Mouse (Mus musculus) liver, embryonic 15.5 days (tissue): Measurements from ENCODE around the gene Mogat2. TPM values are rescaled to one million over a fixed set of nuclear protein-coding genes. Genes with fewer than 3 reads are reported as not detected.
A peak's percentile ranks its signal among the peaks of the same experiment; 100 is the strongest.

Source experiments
- ATAC-seq: fragments of 200-750 bp; cut with Nextera tagmentation; 2 replicates; pipeline ENCODE4 v1.8.0; 2017; ENCODE audit warnings: moderate number of reproducible peaks, mild to moderate bottlenecking, moderate library complexity; ENCODE audit not compliant: insufficient read depth
- H3K27ac ChIP-seq: fragments of 300-500 bp; sonication (generic); replicated peaks from 2 replicates; pipeline ENCODE4 v1.5.1; 2015; ENCODE audit warnings: mild to moderate bottlenecking, inconsistent platforms
- H3K27me3 ChIP-seq: fragments of 300-500 bp; sonication (generic); 2 replicates; pipeline ENCODE4 v1.6.1; 2015; ENCODE audit warnings: mild to moderate bottlenecking, inconsistent platforms
- H3K36me3 ChIP-seq: fragments of 300-500 bp; sonication (generic); replicated peaks from 2 replicates; pipeline ENCODE4 v1.6.1; 2015; ENCODE audit warnings: moderate library complexity, mild to moderate bottlenecking, inconsistent platforms
- H3K4me1 ChIP-seq: fragments of 300-500 bp; sonication (generic); replicated peaks from 2 replicates; pipeline ENCODE4 v1.6.1; 2015; ENCODE audit warnings: inconsistent platforms
- H3K4me2 ChIP-seq: fragments of 300-500 bp; sonication (generic); 2 replicates; pipeline ENCODE4 v1.6.1; 2015; ENCODE audit warnings: moderate library complexity, mild to moderate bottlenecking, inconsistent platforms
- H3K4me3 ChIP-seq: fragments of 300-500 bp; sonication (generic); replicated peaks from 2 replicates; pipeline ENCODE4 v1.5.1; 2015; ENCODE audit warnings: mild to moderate bottlenecking, inconsistent platforms
- H3K9ac ChIP-seq: fragments of 300-500 bp; sonication (generic); 2 replicates; pipeline ENCODE4 v1.6.1; 2015; ENCODE audit warnings: moderate library complexity, mild to moderate bottlenecking, inconsistent platforms
- H3K9me3 ChIP-seq: fragments of 300-500 bp; sonication (generic); replicated peaks from 2 replicates; pipeline ENCODE4 v1.6.1; 2016; ENCODE audit warnings: inconsistent platforms
- WGBS: fragments of 180-500 bp; shearing (Covaris S2); methylation state at CpG from one replicate; pipeline ENCODE4 v1.1.7; 2015; ENCODE audit warnings: mixed read lengths; ENCODE audit not compliant: insufficient replicate concordance; 5-methylcytosine and 5-hydroxymethylcytosine counted together
- polyA plus RNA-seq: library from polyadenylated mRNA; unstranded; fragments of >200 nt; fragmentation: Nextera tagmentation; extraction: Ambion mirVana; gene quantifications from 2 replicates; pipeline ENCODE4 v1.2.1, GENCODE M21; 2015

Mogat2 gene
- polyA plus RNA-seq, 1 experiment from 2014 or later: 30.7 TPM

DNA sequence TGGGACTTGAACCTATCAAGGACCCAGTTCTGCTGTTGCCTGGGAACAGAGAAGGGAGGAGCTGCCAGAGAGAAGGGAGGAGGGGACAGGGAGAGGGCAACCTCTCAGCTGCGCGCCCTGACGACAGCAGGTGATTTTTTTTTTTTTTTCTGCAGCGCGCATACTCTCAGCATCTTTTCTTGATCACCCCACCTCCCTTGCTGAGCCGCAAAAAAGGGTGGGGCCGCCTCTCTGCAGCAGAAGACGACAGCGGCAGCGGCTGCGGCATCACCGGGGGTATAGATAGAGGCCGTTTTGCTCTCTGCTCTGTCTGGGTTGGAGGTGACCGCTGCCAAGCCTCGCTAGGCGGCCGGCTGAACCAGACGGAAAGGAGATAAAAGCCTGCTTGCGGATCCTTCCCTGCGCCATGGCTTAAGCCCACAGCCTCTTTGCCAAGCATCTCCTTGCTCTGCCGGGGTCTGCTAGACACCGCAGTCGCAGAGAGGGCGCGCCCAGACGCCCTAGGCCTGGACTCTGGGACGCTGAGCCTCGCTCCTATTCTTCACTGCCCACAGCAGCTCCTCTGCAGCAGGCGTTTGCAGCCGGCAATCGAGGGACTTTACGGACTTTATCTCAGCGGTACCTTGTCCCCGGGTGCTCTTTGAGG is 29.0 kb upstream of the Mogat2 start, which contains the start of gene Map6:
Map6 (plus strand) TSS at position 197 of the 646 bp plus-strand sequence.
- Histone ChIP-seq H3K9ac (no peak within 1 kb of the TSS), H3K27me3 (peaks cover 73% of the 10 kb centered on the region)
- WGBS: under 1% methylated on average over 34 of the region's 34 CpGs

DNA sequence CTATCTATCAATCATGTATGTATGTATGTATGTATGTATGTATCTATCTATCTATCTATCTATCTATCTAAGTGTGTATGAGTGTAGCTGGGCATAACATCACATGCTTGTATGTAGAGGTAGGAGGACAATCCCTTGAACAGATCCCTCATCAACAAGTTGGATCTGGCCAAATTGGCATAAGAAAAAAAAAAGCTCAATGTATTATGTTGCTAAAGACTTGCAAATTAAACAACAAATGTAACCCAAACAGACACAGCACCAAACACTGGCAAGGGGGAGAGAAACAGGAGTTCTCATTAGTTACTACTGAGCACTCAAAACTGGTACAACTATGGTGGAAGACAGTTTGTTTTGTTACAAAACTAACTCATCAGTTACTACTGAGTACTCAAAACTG is 26.2 kb upstream of the Mogat2 start:
- Histone ChIP-seq H3K4me3 (no peak overlapping the region), H3K36me3 (no peaks in the 10 kb centered on the region), H3K27me3 (peaks cover 49% of the 10 kb centered on the region), H3K4me2 (no peak overlapping the region), H3K27ac (no peak overlapping the region), H3K4me1 (0 out of 2 replicates have a peak, but pooled peaks cover 5% of the 10 kb centered on the region), H3K9ac (no peak overlapping the region), H3K9me3 (no peaks in the 10 kb centered on the region)
- no peak for ATAC-seq

More for the DNA sequence above, 29.0 kb upstream of the Mogat2 start, which contains the start of gene Map6:
- Histone ChIP-seq H3K4me3 (peak within 1 kb of the TSS; percentile 36), H3K36me3 (no peaks in the 10 kb centered on the region), H3K27ac (no peak within 1 kb of the TSS), H3K4me1 (0 out of 2 replicates have a peak, but pooled peaks cover 5% of the 10 kb centered on the region), H3K4me2 (peak within 1 kb of the TSS; percentile 54), H3K9me3 (no peaks in the 10 kb centered on the region)
- ATAC-seq: no peak

DNA sequence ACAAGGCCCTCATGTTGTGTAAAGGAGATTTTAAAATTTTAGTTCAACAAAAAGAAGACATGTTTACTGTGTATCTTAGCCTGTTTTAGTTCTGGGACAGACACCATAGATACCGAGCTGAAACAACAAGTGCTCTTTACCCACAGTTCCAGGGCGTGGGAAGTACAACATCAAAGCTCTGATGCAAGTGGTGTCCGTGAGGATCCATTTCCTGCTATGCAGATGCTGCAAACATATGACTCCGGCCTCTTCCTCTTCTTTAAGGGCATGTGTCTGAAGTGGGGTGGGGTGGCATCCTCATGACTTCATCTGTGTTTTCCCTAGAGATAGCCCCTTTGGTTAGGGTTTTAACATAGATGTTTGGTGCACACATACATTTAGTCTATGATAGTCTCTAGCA is 25.1 kb upstream of the Mogat2 start:
- ATAC-seq: no peak
- WGBS: 23% methylated on average over 4 of the region's 4 CpGs
- Histone ChIP-seq H3K9me3 (no peaks in the 10 kb centered on the region), H3K9ac (no peak overlapping the region), H3K4me3 (no peak overlapping the region), H3K4me2 (no peak overlapping the region), H3K27ac (no peak overlapping the region), H3K27me3 (peaks cover 41% of the 10 kb centered on the region), H3K4me1 (0 out of 2 replicates have a peak, but pooled peaks cover 4% of the 10 kb centered on the region), H3K36me3 (no peaks in the 10 kb centered on the region)

DNA sequence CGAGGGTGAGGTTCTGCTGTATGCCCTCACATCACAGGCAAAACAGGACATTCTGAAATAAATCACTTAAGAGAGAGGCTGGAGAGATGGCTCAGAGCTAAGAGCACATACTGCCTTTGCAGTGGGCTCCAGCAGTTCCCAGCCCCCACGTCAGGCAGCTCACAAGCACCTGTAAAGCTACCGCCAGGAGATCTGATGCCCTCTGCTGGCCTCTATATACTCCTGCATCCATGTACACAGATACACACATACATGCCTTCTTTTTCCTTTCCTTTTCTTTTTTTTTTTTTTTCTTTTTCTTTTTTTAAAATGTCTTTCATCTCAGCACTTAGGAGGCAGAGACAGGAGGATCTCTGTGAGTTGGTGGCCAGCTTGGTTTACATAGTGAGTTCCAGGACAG is 23.5 kb upstream of the Mogat2 start:
- no peak overlapping the region for H3K9ac ChIP-seq
- no peaks in the 10 kb centered on the region for H3K9me3 ChIP-seq
- no peaks in the 10 kb centered on the region for H3K4me1 ChIP-seq
- no peak for ATAC-seq
- H3K27me3 ChIP-seq: peaks cover 25% of the 10 kb centered on the region
- 40% methylated on average over 3 of the region's 3 CpGs for WGBS
- no peak overlapping the region for H3K4me3 ChIP-seq
- H3K4me2 ChIP-seq: no peak overlapping the region
- no peak overlapping the region for H3K27ac ChIP-seq
- no peaks in the 10 kb centered on the region for H3K36me3 ChIP-seq

DNA sequence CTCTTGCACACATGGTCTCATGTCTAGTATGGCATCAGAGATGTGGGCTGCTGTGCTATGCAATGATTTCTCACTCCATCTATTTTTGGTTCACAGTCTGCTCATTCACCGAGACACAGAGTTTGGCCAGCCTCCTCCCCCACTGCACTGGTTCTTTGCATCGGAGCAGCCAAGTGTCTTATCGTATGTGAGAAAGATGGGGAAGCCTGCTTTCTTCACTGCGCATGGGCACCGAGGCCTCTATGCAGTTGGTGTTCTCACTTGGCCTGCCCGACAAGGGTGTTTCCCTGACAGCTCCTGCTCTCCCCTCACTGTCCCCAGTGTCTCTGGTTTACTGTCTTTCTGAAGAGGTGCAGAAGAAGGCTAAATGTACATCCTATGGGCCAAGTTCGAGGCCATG is 16.6 kb upstream of the Mogat2 start:
- no peak overlapping the region for H3K27ac ChIP-seq
- no peaks in the 10 kb centered on the region for H3K4me1 ChIP-seq
- no peaks in the 10 kb centered on the region for H3K36me3 ChIP-seq
- H3K9ac ChIP-seq: no peak overlapping the region
- ATAC-seq: no peak
- no peaks in the 10 kb centered on the region for H3K9me3 ChIP-seq
- no peak overlapping the region for H3K4me2 ChIP-seq
- 53% methylated on average over 7 of the region's 7 CpGs for WGBS
- H3K4me3 ChIP-seq: no peak overlapping the region
- H3K27me3 ChIP-seq: peaks cover 12% of the 10 kb centered on the region

DNA sequence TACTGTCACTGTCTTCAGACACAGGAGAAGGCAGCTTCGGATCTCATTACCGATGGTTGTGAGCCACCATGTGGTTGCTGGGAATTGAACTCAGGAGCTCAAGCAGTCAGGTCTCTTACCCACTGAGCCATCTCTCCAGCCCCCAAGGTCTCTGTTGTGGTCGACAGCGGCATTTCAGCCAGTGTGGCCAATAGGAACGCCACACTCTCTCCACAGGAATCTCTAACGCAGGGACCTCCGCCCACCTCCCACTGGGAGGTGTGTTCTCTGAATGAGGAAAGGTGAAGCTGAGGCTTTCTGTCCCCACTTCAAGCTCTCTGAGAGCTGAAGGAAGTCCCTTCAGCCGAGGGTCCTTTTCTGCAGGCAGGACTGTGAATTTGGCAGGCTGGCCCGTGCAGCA is 12.0 kb upstream of the Mogat2 start:
- Histone ChIP-seq H3K4me1 (no peaks in the 10 kb centered on the region), H3K27ac (no peak overlapping the region), H3K27me3 (peaks cover 39% of the 10 kb centered on the region), H3K4me2 (no peak overlapping the region), H3K9ac (no peak overlapping the region), H3K9me3 (no peaks in the 10 kb centered on the region), H3K36me3 (no peaks in the 10 kb centered on the region), H3K4me3 (no peak overlapping the region)
- 32% methylated on average over 9 of the region's 9 CpGs for WGBS
- no peak for ATAC-seq

DNA sequence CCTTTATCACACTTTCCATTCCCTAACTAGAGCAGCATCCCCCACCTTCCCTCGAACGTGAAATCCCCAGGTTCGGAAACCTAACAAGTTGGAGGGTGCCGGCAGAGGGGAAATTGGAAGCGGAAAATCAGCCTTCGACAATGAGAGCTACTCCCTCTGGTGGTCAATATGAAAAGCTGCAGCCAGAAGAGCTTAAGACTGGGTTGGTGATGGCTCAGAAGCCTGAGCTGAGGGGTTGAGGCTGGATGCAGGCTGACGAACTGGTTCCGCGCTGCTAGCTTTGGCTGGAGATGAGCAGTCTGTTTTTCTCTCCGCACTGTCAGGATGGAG is 11.1 kb upstream of the Mogat2 start:
- H3K27ac ChIP-seq: no peak overlapping the region
- WGBS: 1% methylated on average over 10 of the region's 10 CpGs
- ATAC-seq: no peak
- 0 out of 2 replicates have a peak overlapping the region, but pooled peaks have one; percentile 27 for H3K4me3 ChIP-seq
- peak overlapping the region; percentile 60 for H3K4me2 ChIP-seq
- H3K9me3 ChIP-seq: no peaks in the 10 kb centered on the region
- H3K9ac ChIP-seq: no peak overlapping the region
- peaks cover 39% of the 10 kb centered on the region for H3K27me3 ChIP-seq
- H3K36me3 ChIP-seq: no peaks in the 10 kb centered on the region
- no peaks in the 10 kb centered on the region for H3K4me1 ChIP-seq

DNA sequence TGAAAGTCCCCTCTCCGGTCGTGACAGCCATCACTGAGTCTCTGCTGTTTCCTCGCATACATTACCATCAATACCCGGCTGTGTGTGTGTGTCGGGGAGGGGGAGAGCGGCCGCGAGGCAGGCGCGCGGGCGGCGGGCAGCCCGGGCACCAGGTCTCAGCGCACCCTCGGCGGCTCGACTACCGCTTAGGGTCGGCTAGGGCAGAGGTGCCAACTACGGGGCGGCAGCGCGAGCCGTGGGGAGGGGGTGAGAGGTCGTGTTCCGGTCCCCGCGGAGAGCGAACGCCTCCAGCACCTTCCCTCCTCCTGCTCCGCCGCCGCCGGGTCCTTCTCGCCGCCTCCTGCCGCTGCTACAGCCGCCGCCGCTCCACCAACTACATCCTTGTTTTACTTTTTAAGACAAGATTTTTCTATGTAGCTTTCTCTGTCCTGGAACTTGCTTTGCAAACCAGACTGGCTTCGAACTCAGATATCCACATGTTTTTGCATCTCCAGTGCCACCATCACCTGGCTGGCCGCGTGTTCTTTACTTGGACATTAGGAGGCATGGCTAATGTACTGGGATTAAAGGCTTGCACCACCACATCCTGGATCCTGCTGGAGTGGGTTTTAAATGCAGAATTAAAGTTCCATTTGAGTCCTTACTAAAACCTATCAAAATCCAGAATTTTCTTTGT is 10.6 kb upstream of the Mogat2 start:
- no peaks in the 10 kb centered on the region for H3K4me1 ChIP-seq
- H3K4me2 ChIP-seq: peak overlapping the region; percentile 60
- ATAC-seq: no peak
- no peak overlapping the region for H3K27ac ChIP-seq
- H3K9ac ChIP-seq: no peak overlapping the region
- no peaks in the 10 kb centered on the region for H3K9me3 ChIP-seq
- no peaks in the 10 kb centered on the region for H3K36me3 ChIP-seq
- WGBS: 2% methylated on average over 42 of the region's 44 CpGs
- peak overlapping the region; percentile 27 for H3K4me3 ChIP-seq
- peaks cover 39% of the 10 kb centered on the region for H3K27me3 ChIP-seq

DNA sequence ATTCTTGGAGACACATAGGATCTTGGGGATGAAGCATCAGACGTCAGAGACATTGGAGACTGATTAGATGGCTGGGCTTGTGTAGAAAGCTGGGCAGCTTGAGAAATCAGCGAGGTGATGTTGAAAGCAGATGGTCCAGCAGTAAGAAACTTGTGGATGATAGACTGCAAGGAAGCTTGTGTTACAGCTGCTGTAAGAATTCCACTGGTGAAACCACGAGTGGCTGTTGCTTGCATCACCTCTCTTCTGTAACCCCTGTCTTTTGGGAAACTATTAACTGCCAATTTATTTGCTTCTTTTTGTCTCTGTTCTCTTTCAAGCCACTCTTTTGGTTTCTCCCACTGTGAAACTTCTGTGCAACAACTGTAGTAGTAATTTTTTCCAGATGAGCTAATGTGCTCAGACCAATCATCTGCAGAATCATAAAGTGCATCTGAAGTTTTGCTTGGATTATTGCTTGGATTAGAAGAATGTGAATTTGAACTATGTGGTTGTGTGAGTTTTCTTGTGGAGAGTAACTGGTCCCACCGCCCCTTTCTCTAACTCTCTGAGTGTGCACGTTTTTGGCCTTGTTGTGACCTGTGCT is 9.8 kb upstream of the Mogat2 start:
- 38% methylated on average over 5 of the region's 5 CpGs for WGBS

DNA sequence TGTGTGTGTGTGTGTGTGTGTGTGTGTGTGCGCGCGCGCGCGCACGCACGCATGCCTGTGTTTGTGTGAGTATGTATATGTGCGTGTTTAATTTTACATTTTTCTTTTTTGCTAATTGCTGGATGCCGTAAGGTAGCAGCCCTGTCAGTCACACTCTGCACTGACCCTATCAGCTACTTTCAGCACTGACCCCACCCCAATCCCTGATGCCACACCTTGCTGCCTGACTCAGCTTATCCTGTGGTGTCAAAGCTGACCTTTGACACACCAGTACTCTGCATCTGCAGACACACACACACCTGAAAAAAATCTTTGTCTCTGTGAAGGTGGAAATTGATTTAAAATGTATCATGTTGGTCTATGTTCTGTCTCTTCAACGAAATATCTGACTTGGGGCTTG is 3.7 kb upstream of the Mogat2 start:
- Histone ChIP-seq H3K4me1 (peaks cover 20% of the 10 kb centered on the region), H3K9me3 (no peaks in the 10 kb centered on the region), H3K27ac (no peak overlapping the region), H3K27me3 (peaks cover 39% of the 10 kb centered on the region), H3K4me3 (no peak overlapping the region), H3K36me3 (no peaks in the 10 kb centered on the region), H3K4me2 (no peak overlapping the region), H3K9ac (no peak overlapping the region)
- no peak for ATAC-seq
- WGBS: 81% methylated on average over 11 of the region's 11 CpGs

More for the DNA sequence above, 9.8 kb upstream of the Mogat2 start:
- no peak for ATAC-seq
- no peaks in the 10 kb centered on the region for H3K36me3 ChIP-seq
- no peak overlapping the region for H3K4me3 ChIP-seq
- no peaks in the 10 kb centered on the region for H3K4me1 ChIP-seq
- no peak overlapping the region for H3K9ac ChIP-seq
- H3K27me3 ChIP-seq: peaks cover 39% of the 10 kb centered on the region
- H3K27ac ChIP-seq: no peak overlapping the region
- H3K4me2 ChIP-seq: no peak overlapping the region
- H3K9me3 ChIP-seq: no peaks in the 10 kb centered on the region

DNA sequence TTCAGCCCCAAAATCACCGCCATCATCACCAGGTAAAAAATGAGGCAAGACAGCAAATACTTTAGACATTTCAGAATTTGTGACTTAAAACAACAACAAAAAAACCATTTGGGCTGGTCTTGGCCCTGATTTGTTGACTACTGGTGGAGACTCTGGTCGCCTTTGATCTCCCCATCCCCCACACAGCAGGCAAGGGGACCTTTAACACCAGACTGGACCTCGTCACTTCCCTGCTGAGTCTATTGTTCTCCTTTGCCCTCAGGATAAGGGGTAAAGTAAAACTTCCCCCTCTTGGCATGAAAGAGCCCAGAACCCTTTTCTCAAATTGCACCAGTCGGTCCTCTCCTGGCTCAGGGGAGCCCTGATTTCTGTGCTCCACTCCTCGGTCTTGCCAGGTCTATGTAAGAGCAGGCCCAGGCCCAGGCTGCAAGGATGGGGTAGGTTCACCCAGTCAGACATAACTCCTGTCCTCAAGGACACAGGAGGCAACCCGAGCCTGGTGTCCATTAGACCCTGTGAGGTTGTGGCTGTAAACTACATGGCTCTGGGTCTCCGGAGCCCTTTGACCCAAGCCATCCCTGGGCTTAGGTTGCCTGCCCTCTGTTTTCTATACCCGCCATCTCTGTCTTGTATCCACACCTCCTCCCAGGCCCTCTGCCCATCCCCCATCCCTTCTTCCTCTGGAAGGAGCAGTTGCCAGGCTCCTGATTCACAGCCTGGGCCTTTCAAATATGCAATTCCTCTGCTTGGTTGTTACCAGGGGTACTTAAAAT is 1.3 kb downstream of the Mogat2 start:
- Histone ChIP-seq H3K36me3 (no peaks in the 10 kb centered on the region), H3K9me3 (no peaks in the 10 kb centered on the region), H3K4me3 (0 out of 2 replicates have a peak overlapping the region, but pooled peaks have one; percentile 12), H3K27ac (peak overlapping the region; percentile 33; the same call in 1 of the 2 replicates), H3K27me3 (peaks cover 36% of the 10 kb centered on the region), H3K4me1 (peaks cover 25% of the 10 kb centered on the region), H3K9ac (no peak overlapping the region), H3K4me2 (peak overlapping the region; percentile 62)
- 41% methylated on average over 8 of the region's 8 CpGs for WGBS
- ATAC-seq: no peak
